Mouse (Mus musculus): ENCODE results near the gene Pcdh15.

DNA sequence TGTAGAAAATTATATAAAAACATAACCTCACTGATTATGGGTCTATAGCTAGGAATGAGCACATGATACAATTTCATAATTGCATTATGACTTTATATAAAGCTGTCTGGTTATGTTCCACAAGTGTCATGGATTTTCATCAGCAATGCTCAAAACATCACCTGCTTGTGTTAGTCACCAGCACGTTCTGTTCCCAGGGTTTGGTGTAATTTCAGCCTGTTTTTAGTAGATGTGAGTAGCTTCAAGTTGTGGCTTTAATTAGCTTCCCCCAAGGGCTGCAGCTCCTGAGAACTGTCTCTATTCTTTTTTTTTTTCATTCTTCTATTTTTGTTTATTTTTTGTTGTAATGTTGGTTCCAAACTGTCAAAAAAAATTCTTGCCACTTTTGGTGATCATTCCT, 809.4 kb downstream of the Pcdh15 start:
- TF ChIP-seq GATA1 (IDR thresholded peaks at IDR 0.05; ENCODE audit: borderline replicate concordance, low read length) (no peak), FLI1 (IDR thresholded peaks at IDR 0.05; ENCODE audit: low read length) (no peak)
